Mouse (Mus musculus): ENCODE measurements around the gene Iah1. TPM values are rescaled to one million over a fixed set of nuclear protein-coding genes. Genes with fewer than 3 reads are reported as not detected.

The Iah1 gene
- polyA plus RNA-seq, 1 experiment from 2014 or later, result 51.5 TPM

DNA sequence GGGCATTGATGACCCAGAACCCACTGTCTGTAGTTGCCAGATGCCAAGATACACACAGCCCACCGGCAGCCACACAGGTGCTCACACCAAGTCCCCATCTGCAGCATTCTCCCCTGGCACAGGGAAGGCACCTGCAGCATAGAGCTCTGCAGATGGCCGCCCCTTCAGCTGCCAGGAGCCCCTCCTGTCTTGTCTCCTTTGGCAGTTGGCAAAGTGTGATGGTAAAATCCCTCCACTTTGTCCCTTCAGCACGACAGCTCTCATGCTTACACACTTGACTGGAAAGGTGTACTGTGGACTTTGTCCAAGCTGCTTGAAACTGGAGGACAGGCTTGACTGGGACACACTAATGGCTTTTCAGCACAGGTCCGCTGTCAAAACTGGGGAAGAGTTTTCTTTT is 4.1 kb downstream of the Iah1 start:
- no peak for ATAC-seq (ENCODE audit: insufficient number of reproducible peaks, low FRiP score, low TSS enrichment, low read depth)

GRCm38 (mm10) chr12:21321170-21321569 is 5.0 kb downstream of the Iah1 start:
- Histone ChIP-seq H3K4me1 (peaks cover 8% of the 10 kb centered on the region; the same call in 1 of the 2 replicates), H3K27me3 (no peaks in the 10 kb centered on the region), H3K27ac (replicated peaks) (no peak overlapping the region), H3K9ac (no peak overlapping the region), H3K4me3 (replicated peaks) (no peak overlapping the region), H3K9me3 (replicated peaks) (no peaks in the 10 kb centered on the region), H3K4me2 (replicated peaks) (no peak overlapping the region), H3K36me3 (peaks cover 54% of the 10 kb centered on the region)
- ATAC-seq (ENCODE audit: insufficient number of reproducible peaks, low FRiP score, low TSS enrichment, low read depth), result no peak
- 85% methylated on average over 9 of the region's 9 CpGs for WGBS

More for the DNA sequence above, 4.1 kb downstream of the Iah1 start:
- Histone ChIP-seq H3K9me3 (replicated peaks) (no peaks in the 10 kb centered on the region), H3K4me3 (replicated peaks) (no peak overlapping the region), H3K4me2 (replicated peaks) (no peak overlapping the region), H3K36me3 (peaks cover 52% of the 10 kb centered on the region), H3K9ac (no peak overlapping the region), H3K27ac (replicated peaks) (no peak overlapping the region), H3K27me3 (no peaks in the 10 kb centered on the region), H3K4me1 (peaks cover 8% of the 10 kb centered on the region; the same call in 1 of the 2 replicates)
- WGBS, result 80% methylated on average over 4 of the region's 4 CpGs

DNA sequence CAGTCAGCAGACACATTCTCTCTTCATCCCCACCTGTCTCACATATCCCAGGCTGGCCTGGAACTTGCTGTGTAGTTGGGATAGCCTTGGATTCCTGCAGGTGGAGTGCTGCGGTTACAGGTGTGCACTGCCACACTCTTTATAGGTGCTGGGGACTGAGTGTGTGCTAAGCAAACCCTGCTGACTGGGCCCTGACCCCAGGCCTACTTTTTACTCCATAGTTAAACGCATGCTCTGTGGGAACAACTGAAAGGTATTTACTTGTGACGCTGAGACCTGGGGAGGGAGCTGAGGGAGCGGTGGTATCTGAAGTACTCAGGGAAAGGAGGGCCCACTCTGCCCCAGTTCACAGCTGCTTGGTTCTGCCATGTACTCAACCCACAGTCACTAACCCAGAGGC is 6.1 kb downstream of the Iah1 start:
- no peak for ATAC-seq (ENCODE audit: insufficient number of reproducible peaks, low FRiP score, low TSS enrichment, low read depth)
- H3K9ac ChIP-seq, result no peak overlapping the region
- no peak overlapping the region for H3K27ac ChIP-seq (replicated peaks)
- 87% methylated on average over 4 of the region's 4 CpGs for WGBS
- H3K9me3 ChIP-seq (replicated peaks), result no peaks in the 10 kb centered on the region
- H3K4me1 ChIP-seq, result peaks cover 2% of the 10 kb centered on the region; the same call in 1 of the 2 replicates
- no peak overlapping the region for H3K4me3 ChIP-seq (replicated peaks)
- peaks cover 65% of the 10 kb centered on the region for H3K36me3 ChIP-seq
- H3K4me2 ChIP-seq (replicated peaks), result no peak overlapping the region
- H3K27me3 ChIP-seq, result no peaks in the 10 kb centered on the region

DNA sequence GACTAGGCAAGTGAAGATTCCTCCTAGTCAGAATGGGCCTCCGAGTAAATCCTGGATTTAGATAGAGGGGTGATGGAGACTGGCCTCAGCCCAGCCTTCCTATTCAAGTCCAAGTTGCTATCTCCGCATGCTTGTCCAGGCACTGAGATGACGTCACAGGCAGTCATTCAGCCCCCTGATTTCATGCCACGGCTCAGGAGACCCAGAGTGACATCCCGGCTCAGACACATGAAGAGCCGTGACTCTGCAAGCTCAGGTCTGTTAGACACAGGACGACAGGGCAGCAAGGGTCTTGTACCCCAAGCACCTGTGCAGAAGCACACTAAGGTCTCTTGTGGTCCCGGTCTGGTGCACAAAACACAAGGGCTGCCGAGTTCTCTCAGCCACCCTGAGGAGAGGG is 6.7 kb downstream of the Iah1 start:
- Histone ChIP-seq H3K4me3 (replicated peaks) (no peak overlapping the region), H3K9me3 (replicated peaks) (no peaks in the 10 kb centered on the region), H3K9ac (no peak overlapping the region), H3K4me2 (replicated peaks) (no peak overlapping the region), H3K27me3 (no peaks in the 10 kb centered on the region), H3K4me1 (no peaks in the 10 kb centered on the region), H3K36me3 (peaks cover 70% of the 10 kb centered on the region), H3K27ac (replicated peaks) (no peak overlapping the region)
- 89% methylated on average over 9 of the region's 9 CpGs for WGBS
- ATAC-seq (ENCODE audit: insufficient number of reproducible peaks, low FRiP score, low TSS enrichment, low read depth), result no peak

DNA sequence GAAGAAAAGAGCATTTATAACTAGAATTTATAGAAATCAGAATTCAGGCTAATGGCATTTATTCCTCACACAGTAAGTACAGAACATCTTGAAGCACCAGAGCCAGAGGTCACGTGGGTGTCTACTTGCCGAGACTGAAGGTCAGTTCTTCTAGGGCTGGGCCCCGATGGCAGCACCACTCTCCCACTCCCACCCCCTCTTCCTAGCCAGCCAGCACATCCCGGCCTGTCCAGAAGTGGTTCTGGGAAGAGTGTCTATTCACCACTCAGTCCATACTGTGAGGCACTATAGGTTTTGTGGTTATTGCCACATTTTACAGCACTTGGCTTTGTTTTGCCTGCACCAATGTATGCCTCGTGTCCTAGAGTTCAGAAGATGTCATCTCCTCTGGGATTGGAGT is 7.9 kb downstream of the Iah1 start:
- no peak overlapping the region for H3K27ac ChIP-seq (replicated peaks)
- peaks cover 76% of the 10 kb centered on the region for H3K36me3 ChIP-seq
- H3K9ac ChIP-seq, result no peak overlapping the region
- no peaks in the 10 kb centered on the region for H3K27me3 ChIP-seq
- H3K4me3 ChIP-seq (replicated peaks), result no peak overlapping the region
- no peaks in the 10 kb centered on the region for H3K9me3 ChIP-seq (replicated peaks)
- H3K4me1 ChIP-seq, result no peaks in the 10 kb centered on the region
- no peak for ATAC-seq (ENCODE audit: insufficient number of reproducible peaks, low FRiP score, low TSS enrichment, low read depth)
- H3K4me2 ChIP-seq (replicated peaks), result no peak overlapping the region
- 81% methylated on average over 5 of the region's 5 CpGs for WGBS

DNA sequence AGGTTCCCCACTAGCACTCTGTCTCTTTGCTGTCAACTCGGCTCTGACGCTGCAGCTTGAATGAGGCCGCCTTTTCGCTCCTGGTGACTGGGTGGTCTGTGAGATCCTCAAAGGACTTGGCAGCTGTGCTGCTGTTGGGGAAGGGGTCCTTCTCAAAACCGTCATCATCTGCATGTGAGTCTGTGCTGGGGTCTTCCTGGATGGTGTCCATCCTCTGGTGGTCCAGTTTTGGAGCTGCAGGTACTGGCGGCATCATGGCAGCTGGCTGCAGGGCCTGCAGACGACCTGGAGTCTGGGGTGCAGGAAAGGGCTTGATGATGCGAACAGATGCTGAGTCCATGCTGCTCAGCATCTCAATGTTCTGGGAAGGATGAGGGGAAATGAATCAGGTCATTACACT is 9.1 kb downstream of the Iah1 start:
- 91% methylated on average over 8 of the region's 8 CpGs for WGBS
- no peaks in the 10 kb centered on the region for H3K27me3 ChIP-seq
- ATAC-seq (ENCODE audit: insufficient number of reproducible peaks, low FRiP score, low TSS enrichment, low read depth), result no peak
- no peaks in the 10 kb centered on the region for H3K9me3 ChIP-seq (replicated peaks)
- H3K4me2 ChIP-seq (replicated peaks), result no peak overlapping the region
- H3K27ac ChIP-seq (replicated peaks), result no peak overlapping the region
- no peak overlapping the region for H3K9ac ChIP-seq
- no peak overlapping the region for H3K4me3 ChIP-seq (replicated peaks)
- H3K36me3 ChIP-seq, result peaks cover 78% of the 10 kb centered on the region
- no peaks in the 10 kb centered on the region for H3K4me1 ChIP-seq

GRCm38 (mm10) chr12:21326325-21326724 is 10.1 kb downstream of the Iah1 start:
- no peaks in the 10 kb centered on the region for H3K4me1 ChIP-seq
- no peaks in the 10 kb centered on the region for H3K27me3 ChIP-seq
- H3K9me3 ChIP-seq (replicated peaks), result no peaks in the 10 kb centered on the region
- no peak overlapping the region for H3K9ac ChIP-seq
- 89% methylated on average over 3 of the region's 3 CpGs for WGBS
- ATAC-seq (ENCODE audit: insufficient number of reproducible peaks, low FRiP score, low TSS enrichment, low read depth), result no peak
- H3K36me3 ChIP-seq, result peaks cover 81% of the 10 kb centered on the region
- H3K4me2 ChIP-seq (replicated peaks), result no peak overlapping the region
- H3K4me3 ChIP-seq (replicated peaks), result no peak overlapping the region
- H3K27ac ChIP-seq (replicated peaks), result no peak overlapping the region

GRCm38 (mm10) chr12:21329661-21330400 is 13.6 kb downstream of the Iah1 start:
- Histone ChIP-seq H3K4me3 (replicated peaks) (no peak overlapping the region), H3K9me3 (replicated peaks) (no peaks in the 10 kb centered on the region), H3K4me1 (no peaks in the 10 kb centered on the region), H3K27ac (replicated peaks) (no peak overlapping the region), H3K36me3 (peaks cover 84% of the 10 kb centered on the region), H3K4me2 (replicated peaks) (no peak overlapping the region), H3K9ac (no peak overlapping the region), H3K27me3 (no peaks in the 10 kb centered on the region)
- WGBS, result 85% methylated on average over 9 of the region's 9 CpGs
- no peak for ATAC-seq (ENCODE audit: insufficient number of reproducible peaks, low FRiP score, low TSS enrichment, low read depth)

DNA sequence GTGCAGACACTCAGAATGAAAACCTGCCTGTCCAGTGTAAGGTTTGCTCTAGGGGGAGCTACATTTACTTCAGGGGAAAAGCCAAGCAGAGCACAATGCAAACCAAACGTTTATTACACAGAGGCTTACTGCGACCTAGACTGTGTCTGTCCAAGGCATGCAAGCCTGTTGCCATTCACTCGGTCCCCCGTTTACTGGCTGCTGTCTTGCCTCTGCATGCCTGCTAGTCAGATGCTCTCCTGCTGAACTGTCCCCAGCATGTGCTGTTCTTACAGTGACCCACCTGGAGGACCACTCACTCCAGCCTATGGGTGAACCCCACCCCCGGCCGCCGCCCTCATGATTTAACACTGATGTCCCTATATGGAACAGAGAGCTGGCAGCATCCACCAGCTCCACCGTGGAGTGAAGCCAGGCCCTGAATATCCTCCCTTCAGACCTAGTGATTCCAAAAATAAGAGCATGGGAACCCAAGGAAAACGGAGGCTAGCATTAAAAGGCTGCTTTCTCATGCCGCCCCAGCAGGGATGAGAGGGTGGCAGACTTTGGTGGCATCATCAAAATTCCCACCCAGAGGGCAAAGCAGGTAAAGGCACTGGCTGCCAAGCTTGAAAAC is 14.9 kb downstream of the Iah1 start:
- Histone ChIP-seq H3K36me3 (peaks cover 85% of the 10 kb centered on the region), H3K9ac (no peak overlapping the region), H3K4me2 (replicated peaks) (no peak overlapping the region), H3K27ac (replicated peaks) (no peak overlapping the region), H3K9me3 (replicated peaks) (no peaks in the 10 kb centered on the region), H3K4me1 (no peaks in the 10 kb centered on the region), H3K4me3 (replicated peaks) (no peak overlapping the region), H3K27me3 (no peaks in the 10 kb centered on the region)
- no peak for ATAC-seq (ENCODE audit: insufficient number of reproducible peaks, low FRiP score, low TSS enrichment, low read depth)
- WGBS, result 85% methylated on average over 10 of the region's 10 CpGs

- Histone ChIP-seq H3K9ac (no peak overlapping the region), H3K36me3 (peaks cover 86% of the 10 kb centered on the region), H3K27me3 (no peaks in the 10 kb centered on the region), H3K4me2 (replicated peaks) (no peak overlapping the region), H3K27ac (replicated peaks) (no peak overlapping the region), H3K4me1 (no peaks in the 10 kb centered on the region), H3K4me3 (replicated peaks) (no peak overlapping the region), H3K9me3 (replicated peaks) (no peaks in the 10 kb centered on the region)
- WGBS, result 79% methylated on average over 6 of the region's 6 CpGs
- ATAC-seq (ENCODE audit: insufficient number of reproducible peaks, low FRiP score, low TSS enrichment, low read depth), result no peak
Observed at GRCm38 (mm10) chr12:21331711-21332110, 15.5 kb downstream of the Iah1 start.

GRCm38 (mm10) chr12:21333021-21333420 is 16.8 kb downstream of the Iah1 start:
- Histone ChIP-seq H3K4me1 (no peaks in the 10 kb centered on the region), H3K36me3 (peaks cover 74% of the 10 kb centered on the region)
- 91% methylated on average over 7 of the region's 7 CpGs for WGBS

GRCm38 (mm10) chr12:21333766-21334165 is 17.6 kb downstream of the Iah1 start:
- Histone ChIP-seq H3K27me3 (no peaks in the 10 kb centered on the region), H3K36me3 (peaks cover 68% of the 10 kb centered on the region), H3K4me2 (replicated peaks) (no peak overlapping the region), H3K27ac (replicated peaks) (no peak overlapping the region), H3K4me3 (replicated peaks) (no peak overlapping the region), H3K9me3 (replicated peaks) (no peaks in the 10 kb centered on the region), H3K4me1 (no peaks in the 10 kb centered on the region), H3K9ac (no peak overlapping the region)
- ATAC-seq (ENCODE audit: insufficient number of reproducible peaks, low FRiP score, low TSS enrichment, low read depth), result no peak
- WGBS, result 92% methylated on average over 5 of the region's 5 CpGs

More at GRCm38 (mm10) chr12:21333021-21333420, 16.8 kb downstream of the Iah1 start:
- Histone ChIP-seq H3K4me2 (replicated peaks) (no peak overlapping the region), H3K9me3 (replicated peaks) (no peaks in the 10 kb centered on the region), H3K4me3 (replicated peaks) (no peak overlapping the region), H3K27me3 (no peaks in the 10 kb centered on the region), H3K9ac (no peak overlapping the region), H3K27ac (replicated peaks) (no peak overlapping the region)
- no peak for ATAC-seq (ENCODE audit: insufficient number of reproducible peaks, low FRiP score, low TSS enrichment, low read depth)
